Mouse (Mus musculus) T-cell, adult 2 months (primary cell): ENCODE data around the gene Nt5dc1.
"Not testable (repeated sequence)": the region's sequence is repeated elsewhere in the genome, so short reads cannot be mapped to it uniquely, and the experiment has no call there.

Experiments used
- DNase-seq: peaks from one replicate; pipeline ENCODE4 v3.0.0; 2022; ENCODE audit warnings: low spot score

Nt5dc1 gene

DNA sequence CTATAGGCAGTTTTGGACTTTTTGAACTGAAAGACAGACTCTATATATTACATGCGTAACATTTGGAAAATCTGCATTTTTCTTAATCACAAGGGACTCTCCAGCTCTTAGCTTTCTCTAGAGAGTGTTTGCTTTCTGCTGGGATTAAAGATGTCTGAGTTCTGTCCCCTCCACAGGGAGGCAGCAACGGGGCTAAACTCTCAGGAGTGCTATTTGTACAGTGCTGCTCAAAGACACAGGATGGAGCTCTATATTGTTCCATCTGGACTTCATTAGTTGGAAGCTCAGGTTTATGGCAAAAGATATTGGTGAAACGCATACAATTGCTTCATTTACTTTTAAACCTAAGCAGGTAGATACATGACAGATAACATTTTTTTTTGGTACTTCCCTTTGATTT is 105.8 kb downstream of the Nt5dc1 start:
- no peak for DNase-seq

DNA sequence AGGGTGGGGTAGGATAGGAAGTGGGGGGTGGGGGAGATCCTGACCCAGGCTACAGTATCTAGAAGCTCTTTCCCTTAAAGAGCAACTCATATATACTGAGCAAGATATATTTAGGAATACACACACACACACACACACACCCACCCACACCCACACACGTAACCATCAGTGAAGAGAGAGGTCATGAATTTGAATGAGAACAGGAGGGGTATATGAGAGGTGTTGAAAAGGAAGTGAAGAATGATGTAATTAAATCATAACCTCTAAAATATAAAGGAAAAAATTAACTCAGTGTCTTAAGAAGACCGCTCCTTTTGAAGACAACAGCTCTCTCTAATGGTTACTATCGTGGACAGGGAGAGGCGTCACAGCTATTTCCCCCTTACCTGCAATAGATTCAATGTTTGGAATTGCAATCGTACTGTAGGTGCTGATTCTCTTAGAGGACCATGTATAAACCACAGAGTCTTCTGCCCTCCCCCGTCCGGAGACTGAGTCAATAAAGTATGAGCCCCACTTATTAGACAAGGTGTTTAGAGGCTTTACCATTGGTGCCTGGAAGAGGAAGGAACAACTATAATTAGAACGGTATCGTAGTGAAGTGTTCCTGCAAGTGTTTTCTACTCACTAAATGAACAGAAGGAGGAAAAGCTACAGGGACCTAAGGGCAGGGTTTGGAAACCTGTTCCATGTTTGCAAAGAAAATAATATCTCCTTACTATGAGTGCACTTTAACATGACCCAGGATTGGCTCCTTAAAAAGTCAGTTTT is 108.3 kb downstream of the Nt5dc1 start:
- no peak for DNase-seq

DNA sequence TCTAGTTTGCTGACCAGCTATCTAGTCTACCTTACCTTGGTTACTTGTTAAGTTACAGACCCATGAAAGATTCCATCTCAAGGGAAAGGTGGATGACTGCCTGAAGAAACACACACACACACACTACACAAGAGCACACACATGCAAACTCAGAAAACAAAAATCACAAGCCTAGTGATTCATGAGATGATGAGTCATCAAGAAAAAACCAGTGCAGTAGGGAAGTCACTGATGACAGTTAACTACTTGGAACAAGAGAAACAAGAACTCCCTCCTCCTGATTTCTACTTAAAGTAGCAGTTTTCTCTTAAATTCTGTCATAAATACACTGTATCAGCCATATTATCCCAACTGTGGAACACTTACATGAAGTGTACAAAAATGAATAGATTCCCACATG is 111.3 kb downstream of the Nt5dc1 start:
- DNase-seq, result no peak

DNA sequence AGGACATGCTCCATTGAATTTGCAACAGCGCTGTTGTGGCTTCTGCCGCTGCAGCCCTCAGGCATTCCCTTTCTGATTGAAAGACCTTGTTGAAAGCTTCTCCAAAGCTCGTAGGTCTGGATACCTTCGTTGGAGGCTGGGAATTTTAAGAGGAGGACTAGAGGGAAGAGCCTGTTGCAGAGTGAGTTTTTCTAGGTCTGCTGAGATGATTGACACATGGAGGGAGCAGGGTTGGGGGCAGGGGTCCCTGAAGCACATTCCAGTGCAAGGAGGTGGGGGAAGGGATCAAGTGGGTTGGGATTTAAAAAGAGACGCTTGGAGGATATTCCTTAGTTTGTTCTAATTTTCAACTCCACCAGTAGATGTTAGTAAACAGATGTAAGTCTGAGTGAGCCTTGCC is 118.0 kb downstream of the Nt5dc1 start:
- DNase-seq, result no peak

DNA sequence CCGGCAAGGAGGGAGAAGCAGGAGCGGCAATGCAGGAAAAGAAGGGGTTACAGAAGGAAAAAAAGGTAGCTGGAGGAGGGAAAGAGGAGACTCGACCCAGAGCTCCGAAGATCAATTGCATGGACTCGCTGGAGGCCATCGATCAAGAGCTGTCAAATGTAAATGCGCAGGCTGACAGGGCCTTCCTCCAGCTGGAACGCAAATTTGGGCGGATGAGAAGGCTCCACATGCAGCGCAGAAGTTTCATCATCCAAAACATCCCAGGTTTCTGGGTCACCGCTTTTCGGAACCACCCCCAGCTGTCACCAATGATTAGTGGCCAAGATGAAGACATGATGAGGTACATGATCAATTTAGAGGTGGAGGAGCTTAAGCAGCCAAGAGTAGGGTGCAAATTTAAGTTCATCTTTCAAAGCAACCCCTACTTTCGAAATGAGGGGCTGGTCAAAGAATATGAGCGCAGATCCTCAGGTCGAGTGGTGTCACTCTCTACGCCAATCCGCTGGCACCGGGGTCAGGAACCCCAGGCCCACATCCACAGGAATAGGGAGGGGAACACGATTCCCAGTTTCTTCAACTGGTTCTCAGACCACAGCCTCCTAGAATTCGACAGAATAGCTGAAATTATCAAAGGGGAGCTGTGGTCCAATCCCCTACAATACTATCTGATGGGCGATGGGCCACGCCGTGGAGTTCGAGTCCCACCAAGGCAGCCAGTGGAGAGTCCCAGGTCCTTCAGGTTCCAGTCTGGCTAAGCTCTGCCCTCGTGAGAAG is 120.2 kb downstream of the Nt5dc1 start:
- DNase-seq, result no peak

DNA sequence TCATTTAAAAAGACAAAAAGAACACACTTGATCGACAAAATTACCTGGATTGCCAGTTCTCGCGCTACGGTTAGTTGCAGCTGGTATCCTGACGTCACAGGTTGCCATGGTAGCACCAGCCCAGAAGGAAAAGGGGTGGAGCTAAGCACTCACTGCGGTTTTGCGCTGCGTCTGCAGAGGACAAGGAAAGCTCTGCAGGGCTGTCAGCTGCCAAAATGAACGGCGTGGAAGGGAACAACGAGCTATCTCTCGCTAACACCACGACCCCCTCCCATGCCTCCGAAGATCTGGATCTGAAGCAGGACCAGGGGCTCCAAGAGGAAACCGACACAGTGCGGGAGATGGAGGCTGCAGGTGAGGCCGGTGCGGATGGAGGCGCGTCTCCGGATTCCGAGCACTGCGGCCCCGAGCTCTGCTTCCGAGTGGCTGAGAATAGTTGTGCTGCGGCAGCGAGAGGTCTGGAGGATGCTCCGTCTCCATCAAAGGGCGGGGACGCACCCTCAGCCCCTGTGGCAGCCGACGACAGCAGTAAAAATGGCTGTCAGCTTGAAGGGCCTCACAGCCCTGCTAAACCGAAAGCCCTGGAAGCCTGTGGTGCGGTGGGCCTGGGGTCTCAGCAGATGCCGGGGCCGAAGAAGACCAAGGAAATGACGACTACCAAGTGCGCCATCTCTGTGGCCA is 120.9 kb downstream of the Nt5dc1 start, which contains the start of gene Tspyl4:
Gene Tspyl4 (plus strand): TSS at position 144 of the 681 bp plus-strand sequence.
- DNase-seq, result peak; percentile 96

DNA sequence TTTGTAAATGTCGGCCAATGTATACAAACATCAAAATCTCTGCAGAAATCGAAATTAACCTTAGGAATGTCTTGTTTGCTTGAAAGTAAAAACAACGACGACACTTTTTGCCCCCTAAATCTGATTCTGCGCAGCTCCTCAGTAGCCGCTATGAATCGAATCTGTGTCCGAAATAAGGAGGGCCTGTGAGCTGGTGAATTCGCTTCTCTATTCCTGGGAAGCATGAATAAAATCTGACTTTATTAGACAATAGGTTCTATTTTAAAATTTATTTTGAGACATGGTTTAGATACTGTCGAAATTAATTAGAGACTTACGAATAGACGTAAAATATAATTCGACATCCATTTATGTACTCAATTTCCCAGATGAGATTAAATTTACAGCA is 121.4 kb downstream of the Nt5dc1 start:
- no peak for DNase-seq

DNA sequence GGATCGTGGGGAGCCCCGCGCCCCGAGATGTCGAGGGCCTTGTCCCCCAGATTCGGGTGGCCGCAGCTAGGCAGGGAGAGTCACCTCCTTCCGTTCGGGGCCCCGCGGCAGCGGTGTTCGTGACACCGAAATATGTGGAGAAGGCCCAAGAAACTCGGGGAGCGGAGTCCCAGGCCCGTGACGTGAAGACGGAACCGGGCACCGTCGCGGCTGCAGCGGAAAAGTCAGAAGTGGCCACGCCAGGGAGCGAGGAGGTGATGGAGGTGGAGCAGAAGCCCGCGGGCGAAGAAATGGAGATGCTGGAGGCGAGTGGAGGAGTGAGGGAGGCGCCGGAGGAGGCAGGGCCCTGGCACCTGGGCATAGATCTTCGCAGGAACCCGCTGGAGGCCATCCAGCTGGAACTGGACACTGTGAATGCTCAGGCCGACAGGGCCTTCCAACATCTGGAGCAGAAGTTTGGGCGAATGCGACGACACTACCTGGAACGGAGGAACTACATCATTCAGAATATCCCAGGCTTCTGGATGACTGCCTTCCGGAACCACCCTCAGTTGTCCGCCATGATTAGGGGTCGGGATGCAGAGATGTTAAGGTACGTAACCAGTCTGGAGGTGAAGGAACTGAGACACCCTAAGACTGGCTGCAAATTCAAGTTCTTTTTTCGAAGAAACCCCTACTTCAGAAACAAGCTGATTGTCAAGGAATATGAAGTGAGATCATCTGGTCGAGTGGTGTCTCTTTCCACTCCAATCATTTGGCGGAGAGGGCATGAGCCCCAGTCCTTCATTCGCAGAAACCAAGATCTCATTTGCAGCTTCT is 135.7 kb downstream of the Nt5dc1 start:
- peak; percentile 22 for DNase-seq

DNA sequence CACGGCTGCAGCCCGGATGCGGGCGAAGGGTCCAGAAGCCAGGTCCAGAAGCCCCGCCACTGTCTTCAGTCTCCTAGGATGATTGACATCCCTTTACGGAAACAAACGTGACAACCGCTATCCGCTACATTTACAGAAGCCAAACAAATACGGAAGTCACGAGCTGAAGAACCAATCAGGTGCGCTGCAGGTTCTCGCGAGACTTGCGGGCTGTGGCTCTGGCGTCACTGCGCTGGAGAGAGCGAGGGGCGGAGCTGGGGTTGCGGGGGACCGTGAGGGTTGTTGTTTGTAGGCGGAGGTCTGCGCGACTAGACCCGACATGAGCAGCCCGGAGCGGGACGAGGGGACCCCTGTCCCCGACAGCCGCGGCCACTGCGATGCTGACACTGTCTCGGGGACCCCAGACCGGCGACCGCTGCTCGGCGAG is 136.4 kb downstream of the Nt5dc1 start, which contains the start of gene Tspyl1:
Gene Tspyl1 (plus strand): TSS at position 229 of the 427 bp plus-strand sequence.
- DNase-seq, result peak; percentile 98

DNA sequence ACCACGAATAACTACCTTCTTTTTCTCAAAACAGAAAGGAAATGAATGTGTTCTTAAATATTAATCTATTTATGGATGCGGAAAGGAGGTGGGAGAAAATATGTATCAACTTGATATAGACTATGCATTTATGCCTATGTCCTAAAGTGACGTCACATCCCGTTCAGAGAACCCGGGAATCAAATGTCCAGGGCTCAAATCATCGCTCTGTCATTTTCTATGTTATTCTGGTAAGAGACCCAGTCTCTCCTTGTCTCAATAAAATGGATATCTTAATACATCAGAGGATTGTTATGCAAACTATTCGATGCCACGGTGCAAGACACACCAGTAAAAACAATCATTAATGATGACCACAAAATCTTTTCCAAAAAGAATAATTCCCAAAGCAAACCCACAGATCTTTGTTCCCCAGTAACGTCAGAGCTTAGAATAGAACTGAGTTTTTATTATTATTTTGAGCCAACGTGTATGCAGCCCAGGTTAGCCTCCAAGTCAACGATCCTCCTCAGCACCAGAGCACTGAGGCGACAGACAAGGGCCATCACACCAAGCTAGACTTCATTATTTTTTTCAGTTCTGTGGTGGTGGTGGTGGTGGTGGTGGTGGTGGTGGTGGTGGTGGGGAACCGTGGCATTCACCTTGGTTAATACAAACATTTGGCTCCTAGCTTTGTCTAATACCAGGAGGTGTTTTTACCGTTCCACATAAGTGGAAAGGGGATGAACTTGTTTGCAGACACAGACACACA is 137.0 kb downstream of the Nt5dc1 start:
- no peak for DNase-seq

DNA sequence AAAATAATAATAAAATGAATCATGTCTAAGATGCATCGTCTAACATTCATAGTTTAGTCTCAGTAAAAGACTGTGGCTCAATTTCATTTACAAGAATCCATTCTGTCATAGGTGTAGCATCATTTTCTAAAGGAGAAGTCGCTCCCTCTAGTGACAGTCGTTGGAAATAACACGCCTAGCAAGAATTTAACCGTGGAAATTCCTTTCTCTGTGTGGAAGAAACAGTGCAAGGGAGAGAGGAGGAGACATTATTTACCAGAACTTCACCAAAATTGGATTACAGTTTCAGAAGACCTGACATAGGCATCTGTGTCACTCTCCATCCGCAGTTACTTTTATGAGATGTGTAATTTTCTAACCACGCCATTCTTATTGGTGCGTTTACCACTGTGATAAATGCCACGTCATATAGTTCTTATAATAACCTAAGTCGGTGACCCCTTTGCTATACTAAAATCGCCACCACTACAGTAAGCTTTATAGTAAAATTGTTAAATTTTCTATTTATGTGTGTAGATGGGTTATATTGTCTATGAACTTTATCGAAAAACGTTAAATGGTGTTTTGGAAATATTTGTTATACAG is 137.7 kb downstream of the Nt5dc1 start:
- DNase-seq, result peak; percentile 54

DNA sequence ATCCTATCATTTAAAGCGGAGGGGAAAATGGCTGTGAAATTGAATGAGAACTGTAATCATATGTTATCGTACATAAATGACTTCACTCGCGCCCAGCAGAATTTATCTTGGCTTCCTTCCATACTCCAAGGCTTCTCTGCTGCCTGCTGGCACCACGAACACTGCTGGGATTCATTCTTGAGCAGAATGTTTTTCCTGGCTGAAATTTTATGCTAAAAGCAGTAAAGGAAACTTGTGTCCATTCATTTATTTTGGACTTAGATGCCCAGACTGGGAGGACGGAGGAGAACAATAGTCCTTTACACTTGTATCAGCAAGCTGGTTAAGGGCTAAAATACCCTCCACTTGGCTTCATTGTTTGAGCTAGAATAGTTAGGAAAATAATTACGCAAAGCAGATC is 146.7 kb downstream of the Nt5dc1 start:
- no peak for DNase-seq

DNA sequence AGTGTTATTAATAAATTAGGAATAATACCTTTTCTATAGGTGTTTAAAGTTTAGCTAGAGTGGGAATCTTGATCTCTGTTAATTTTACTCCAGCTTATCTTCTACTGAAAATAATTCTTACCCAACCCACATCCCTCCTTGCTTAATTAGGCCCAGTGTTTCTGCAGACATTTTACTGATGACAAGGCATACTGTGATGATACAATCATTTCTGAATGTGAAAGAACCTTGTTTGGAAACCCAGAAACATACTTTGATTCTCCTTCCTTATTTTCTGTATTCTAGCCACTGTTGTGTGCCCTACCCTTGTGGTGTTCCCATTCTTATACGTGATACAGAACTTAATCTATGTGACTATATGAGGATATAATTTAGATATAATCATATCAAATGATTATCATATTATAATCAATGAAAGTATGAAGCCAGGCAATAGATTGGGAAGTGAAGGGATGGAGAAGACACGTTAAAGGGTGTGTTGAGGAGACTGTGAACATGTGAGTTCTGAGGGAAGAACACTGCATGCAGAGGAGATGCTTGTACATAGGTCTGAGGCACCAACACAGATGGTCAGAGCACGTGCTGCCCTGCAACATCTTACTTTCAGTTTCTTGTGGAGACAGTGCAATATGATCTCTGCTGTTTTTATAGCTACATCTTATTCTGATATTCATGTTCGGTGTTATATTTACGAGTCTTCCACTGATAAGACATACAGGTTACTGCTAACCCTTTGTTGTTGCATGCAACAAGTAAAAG is 150.9 kb downstream of the Nt5dc1 start:
- no peak for DNase-seq

DNA sequence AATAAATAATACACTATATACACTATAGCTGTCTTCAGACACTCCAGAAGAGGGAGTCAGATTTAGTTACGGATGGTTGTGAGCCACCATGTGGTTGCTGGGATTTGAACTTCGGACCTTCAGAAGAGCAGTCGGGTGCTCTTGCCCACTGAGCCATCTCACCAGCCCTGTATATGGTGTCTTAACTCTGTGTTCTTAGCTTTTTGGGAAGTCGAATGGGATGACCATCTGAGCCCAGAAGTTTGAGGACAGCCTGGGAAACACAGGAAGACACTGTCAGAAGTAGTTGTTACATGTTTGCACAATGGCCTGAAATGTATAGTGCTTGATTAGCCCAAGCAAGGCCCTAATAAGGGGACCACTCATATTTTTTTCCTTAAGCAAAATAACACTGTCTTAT is 153.2 kb downstream of the Nt5dc1 start:
- no peak for DNase-seq

DNA sequence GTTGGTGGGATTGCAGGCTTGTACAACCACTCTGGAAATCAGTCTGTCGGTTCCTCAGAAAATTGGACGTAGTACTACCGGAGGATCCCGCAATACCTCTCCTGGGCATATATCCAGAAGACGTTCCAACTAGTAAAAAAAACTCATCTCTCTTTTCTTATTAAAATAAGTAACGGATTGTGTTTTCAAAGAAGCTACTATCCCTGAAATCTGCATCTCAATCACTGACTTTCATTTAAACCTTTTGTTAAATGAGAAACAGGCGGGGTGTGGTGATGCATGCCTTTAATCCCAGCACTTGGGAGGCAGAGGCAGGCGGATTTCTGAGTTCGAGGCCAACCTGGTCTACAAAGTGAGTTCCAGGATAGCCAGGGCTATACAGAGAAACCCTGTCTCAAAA is 165.5 kb downstream of the Nt5dc1 start:
- DNase-seq, result not testable (repeated sequence)

DNA sequence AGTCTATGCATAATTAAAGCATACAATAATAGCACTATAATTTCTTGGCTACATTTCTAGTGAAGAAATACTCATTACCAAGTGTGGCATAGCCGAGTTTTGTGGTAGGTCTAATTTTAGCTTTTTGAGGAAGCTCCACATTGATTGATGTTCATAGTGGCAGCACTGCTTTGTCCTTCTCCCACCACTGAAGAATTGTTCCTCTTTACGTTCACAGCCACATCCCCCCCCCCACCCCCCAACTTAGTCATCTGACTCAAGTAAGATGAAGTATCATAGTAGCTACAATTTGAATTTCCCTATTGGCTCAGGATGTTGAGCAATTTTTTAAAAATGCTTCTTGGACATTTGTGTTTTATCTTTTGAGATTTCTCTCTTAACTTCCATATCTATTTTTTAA is 168.8 kb downstream of the Nt5dc1 start:
- no peak for DNase-seq

DNA sequence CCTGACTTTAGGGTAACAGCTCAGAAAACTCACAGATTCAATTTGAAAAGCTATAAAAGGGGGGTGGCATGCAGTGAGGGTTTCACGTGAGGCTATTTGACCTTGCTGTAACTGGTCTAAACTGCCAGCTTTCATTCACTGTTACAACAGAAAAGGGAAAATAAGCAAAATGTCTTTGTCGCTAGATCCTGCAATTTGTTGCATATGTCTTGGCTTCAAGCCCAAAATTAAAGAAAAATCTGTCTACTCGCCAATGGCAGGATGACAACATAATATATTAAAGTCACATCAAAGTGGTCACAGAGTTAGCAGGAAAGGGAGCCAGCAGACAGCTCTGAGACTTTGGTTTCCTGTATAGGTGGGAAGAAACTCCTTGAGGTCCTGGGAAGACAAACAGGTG is 170.6 kb downstream of the Nt5dc1 start:
- no peak for DNase-seq

DNA sequence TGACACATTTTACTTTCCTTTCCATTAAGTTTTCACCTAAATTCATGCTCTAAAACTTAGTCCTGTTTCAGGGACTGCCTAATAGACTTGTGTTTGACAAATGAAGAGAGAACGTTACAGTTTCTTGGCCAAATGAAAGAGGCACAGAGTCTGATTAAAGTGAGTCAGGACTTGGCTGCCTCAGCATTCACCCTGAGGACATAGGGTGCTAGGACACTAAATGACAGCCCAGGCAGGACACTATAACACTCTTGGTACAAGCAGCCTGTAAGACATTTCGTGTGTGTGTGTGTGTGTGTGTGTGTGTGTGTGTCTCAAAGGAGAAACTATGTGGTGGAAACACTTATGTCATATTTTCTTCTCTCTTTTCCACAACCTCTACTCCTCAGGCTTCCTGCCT is 172.2 kb downstream of the Nt5dc1 start:
- DNase-seq, result no peak

DNA sequence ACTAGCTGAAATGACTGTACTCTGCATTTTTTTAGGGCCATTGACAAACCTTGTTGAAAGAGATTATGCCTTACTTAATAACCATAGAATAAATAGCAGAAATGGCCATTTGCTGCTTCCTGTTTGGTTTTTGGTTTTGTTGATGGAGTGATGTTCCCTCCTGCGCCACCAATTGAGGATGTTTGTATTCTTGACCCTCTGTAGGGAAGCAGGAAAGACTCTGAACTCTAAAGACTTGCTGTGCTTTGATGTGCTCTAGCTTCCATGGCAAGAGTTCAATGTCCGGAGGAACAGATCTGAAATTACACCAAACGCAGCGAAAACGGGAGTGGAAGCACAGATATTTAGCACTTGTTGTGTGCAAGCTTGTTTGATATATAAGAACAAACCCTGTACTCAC is 173.6 kb downstream of the Nt5dc1 start:
- DNase-seq, result no peak

DNA sequence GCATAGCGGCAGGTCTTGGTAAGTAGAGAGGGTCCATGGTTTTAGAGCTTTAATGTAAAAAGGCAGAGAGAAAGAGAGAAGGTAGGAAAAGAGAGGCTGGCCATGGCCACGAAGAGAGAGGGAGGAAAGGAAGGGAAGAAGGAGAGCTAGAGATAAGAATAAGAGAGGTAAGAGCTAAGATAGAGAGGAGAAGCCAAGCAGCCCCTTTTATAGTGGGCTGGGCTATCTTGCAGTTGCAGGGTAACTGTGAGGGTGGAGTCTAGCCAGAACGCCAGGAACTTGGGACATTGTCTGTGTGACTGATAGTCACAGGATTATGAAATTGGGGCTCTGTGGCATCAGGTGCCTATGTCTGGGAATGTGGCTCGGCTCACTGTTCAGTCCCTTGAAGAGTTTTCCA is 179.8 kb downstream of the Nt5dc1 start:
- no peak for DNase-seq
